In the genomic region with DNA sequence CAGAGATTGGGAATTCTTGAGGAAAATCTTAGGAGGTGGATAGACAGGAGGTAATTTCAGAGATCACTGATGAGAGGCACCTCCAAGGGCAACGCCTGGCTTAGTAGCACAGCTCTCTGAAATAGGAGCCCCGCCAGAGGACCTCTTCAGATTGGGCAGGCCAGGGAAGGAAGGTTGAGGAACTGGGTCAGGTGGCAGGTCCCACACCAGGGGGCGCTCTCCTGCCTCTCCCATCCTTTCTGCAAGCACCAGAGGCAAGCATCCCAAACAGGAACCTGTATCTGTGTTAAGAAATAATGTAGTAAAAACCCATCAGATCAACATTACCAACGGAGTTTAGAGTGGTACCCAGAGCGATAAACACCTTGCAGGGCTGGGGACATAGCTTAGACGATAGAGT, we compare ENCODE assay signal across 8 mouse cellular contexts.
A peak's percentile ranks its signal among the peaks of the same experiment; 100 is the strongest.
DNase-seq lines count a peak whose midpoint lies in the region; ATAC-seq and TF ChIP-seq lines count a peak whose summit lies in the region.

No protein-coding gene starts in this region.

- TF ChIP-seq POLR2A in heart, adult 2 months (IDR thresholded peaks at IDR 0.05; ENCODE audit: insufficient read depth, low read depth, low read length), result no peak

- H3K4me1 ChIP-seq in heart, adult 2 months (ENCODE audit: control insufficient read depth, insufficient read depth, low read length), result no peaks in the 10 kb centered on the region
- H3K4me1 ChIP-seq in heart, embryonic 12.5 days (replicated peaks), result no peaks in the 10 kb centered on the region
- H3K4me1 ChIP-seq in lung, postnatal 0 days (ENCODE audit: insufficient read depth, low read depth, low read length), result no peaks in the 10 kb centered on the region

- 41% methylated on average over 6 of the region's 6 CpGs for WGBS in heart, adult 2 months
- WGBS in heart, embryonic 12.5 days, result 40% methylated on average over 6 of the region's 6 CpGs
- WGBS in lung, postnatal 0 days, result 39% methylated on average over 6 of the region's 6 CpGs

- no peak overlapping the region for H3K9ac ChIP-seq in heart, adult 2 months (ENCODE audit: low read depth, low read length)
- no peak overlapping the region for H3K9ac ChIP-seq in heart, embryonic 12.5 days
- H3K9ac ChIP-seq in lung, postnatal 0 days (replicated peaks; ENCODE audit: low read depth), result no peak overlapping the region

- no peak overlapping the region for H3K27ac ChIP-seq in heart, adult 2 months
- no peak overlapping the region for H3K27ac ChIP-seq in heart, embryonic 12.5 days (ENCODE audit: poor library complexity, severe bottlenecking)
- no peak overlapping the region for H3K27ac ChIP-seq in lung, postnatal 0 days (ENCODE audit: low read length)

- no peaks in the 10 kb centered on the region for H3K36me3 ChIP-seq in heart, adult 2 months (ENCODE audit: control insufficient read depth, insufficient read depth, low read length)
- no peaks in the 10 kb centered on the region for H3K36me3 ChIP-seq in heart, embryonic 12.5 days
- H3K36me3 ChIP-seq in lung, postnatal 0 days (ENCODE audit: insufficient read depth, low read length), result no peaks in the 10 kb centered on the region

- intact Hi-C loops in heart, adult 2 months (cut with DNase I), result no loop called here

- peak; percentile 13 to 39 for DNase-seq in heart, adult 2 months
- peak; percentile 33 for DNase-seq in ovary, postnatal 14 days (ENCODE audit: low spot score)
- DNase-seq in ovary, adult 18-20 months (ENCODE audit: low spot score), result no peak
- peak; percentile 41 to 81 for DNase-seq in adrenal gland, adult (ENCODE audit: inconsistent age in 2 of 2, low spot score in 1 of 2)
- peak; percentile 24 for DNase-seq in lung, postnatal 0 days (ENCODE audit: low spot score)

- no peaks in the 10 kb centered on the region for H3K79me2 ChIP-seq in heart, adult 2 months (replicated peaks; ENCODE audit: control insufficient read depth, insufficient read depth, low read length)

- TF ChIP-seq CTCF in heart, adult 2 months (IDR thresholded peaks at IDR 0.05), result peak; percentile 74
- peak; percentile 62 for TF ChIP-seq CTCF in lung, postnatal 0 days (IDR thresholded peaks at IDR 0.05)

- TF ChIP-seq EP300 in heart, adult 2 months (IDR thresholded peaks at IDR 0.05; ENCODE audit: insufficient read depth, low read depth, low read length), result no peak
- TF ChIP-seq EP300 in lung, postnatal 0 days (IDR thresholded peaks at IDR 0.05), result no peak

- H3K4me2 ChIP-seq in heart, embryonic 12.5 days, result no peak overlapping the region
- no peak overlapping the region for H3K4me2 ChIP-seq in lung, postnatal 0 days (replicated peaks; ENCODE audit: low read depth, low read length)

- peaks cover 7% of the 10 kb centered on the region for H3K9me3 ChIP-seq in heart, embryonic 12.5 days (replicated peaks)
- H3K9me3 ChIP-seq in lung, postnatal 0 days (ENCODE audit: low read length), result 0 out of 2 replicates have a peak, but pooled peaks cover 3% of the 10 kb centered on the region

- ATAC-seq in heart, embryonic 12.5 days (ENCODE audit: insufficient number of reproducible peaks, low FRiP score), result no peak
- ATAC-seq in common myeloid progenitor, adult 5-6 weeks (replicated peaks; ENCODE audit: low read depth, poor library complexity, severe bottlenecking), result 0 out of 2 replicates have a peak, but pooled peaks have one; percentile 47
- no peak for ATAC-seq in lung, postnatal 0 days
- no peak for ATAC-seq in monocyte, adult 5-6 weeks (replicated peaks; ENCODE audit: insufficient number of reproducible peaks, low FRiP score, low TSS enrichment, poor library complexity, severe bottlenecking)

- H3K27me3 ChIP-seq in heart, adult 2 months (ENCODE audit: control insufficient read depth, insufficient read depth, low read length), result no peaks in the 10 kb centered on the region
- H3K27me3 ChIP-seq in heart, embryonic 12.5 days (replicated peaks), result no peaks in the 10 kb centered on the region
- H3K27me3 ChIP-seq in lung, postnatal 0 days (replicated peaks; ENCODE audit: insufficient read depth, low read length), result no peaks in the 10 kb centered on the region

- H3K4me3 ChIP-seq in heart, adult 2 months, result no peak overlapping the region
- no peak overlapping the region for H3K4me3 ChIP-seq in heart, embryonic 12.5 days
- H3K4me3 ChIP-seq in lung, postnatal 0 days (ENCODE audit: low read depth, low read length), result no peak overlapping the region
